Mouse (Mus musculus) testis, postnatal 10 days (tissue): ENCODE results near the gene Jpt2.
"Not testable (repeated sequence)": the region's sequence is repeated elsewhere in the genome, so short reads cannot be mapped to it uniquely, and the experiment has no call there.

Source experiments
- DNase-seq: peaks from one replicate; pipeline ENCODE4 v3.0.0; 2021; ENCODE audit warnings: low spot score

Jpt2 gene

DNA sequence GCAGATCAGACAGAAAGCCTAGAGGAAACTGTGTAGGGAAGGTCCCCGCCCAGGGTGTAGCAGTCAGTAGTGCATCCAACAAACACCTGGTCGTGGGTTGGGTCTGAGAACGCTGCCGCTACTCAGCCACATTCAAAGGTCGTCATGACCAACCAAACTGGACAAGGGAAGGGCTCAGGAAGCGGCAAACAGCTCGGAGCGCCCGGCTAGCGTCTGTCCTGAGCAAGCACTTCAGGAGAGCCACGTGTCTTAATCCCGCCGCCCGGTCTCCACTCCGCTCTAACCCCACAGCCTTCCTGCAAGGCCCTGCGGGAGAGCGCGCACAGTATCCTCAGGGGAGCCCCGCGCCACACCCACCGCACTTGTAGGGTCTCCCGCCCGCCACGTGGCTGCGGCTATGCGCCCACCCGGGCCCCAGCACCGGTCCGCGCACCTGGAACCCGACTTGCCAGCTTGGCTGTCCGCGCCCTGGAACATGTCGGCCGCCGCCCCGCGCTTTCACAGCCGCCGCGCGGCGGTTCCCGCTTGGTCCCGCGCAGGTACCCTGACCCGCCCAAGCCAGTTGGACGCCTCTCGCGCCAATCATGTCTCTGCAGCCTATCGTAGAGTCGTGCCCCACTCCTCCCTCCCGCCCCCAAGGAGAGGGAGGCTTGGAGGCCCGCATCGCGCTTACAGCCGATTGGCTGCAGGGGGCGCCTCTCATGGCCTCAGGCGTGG lies at the start of gene Jpt2:
Gene Jpt2 (minus strand): TSS at position 555 of the 717 bp plus-strand sequence.
- peak; percentile 98 for DNase-seq

- DNase-seq = no peak
Measured at GRCm38 (mm10) chr17:25007480-25007879, 47.0 kb upstream of the Jpt2 start.

GRCm38 (mm10) chr17:25005102-25005501 lies 44.6 kb upstream of the Jpt2 start:
- DNase-seq = no peak

DNA sequence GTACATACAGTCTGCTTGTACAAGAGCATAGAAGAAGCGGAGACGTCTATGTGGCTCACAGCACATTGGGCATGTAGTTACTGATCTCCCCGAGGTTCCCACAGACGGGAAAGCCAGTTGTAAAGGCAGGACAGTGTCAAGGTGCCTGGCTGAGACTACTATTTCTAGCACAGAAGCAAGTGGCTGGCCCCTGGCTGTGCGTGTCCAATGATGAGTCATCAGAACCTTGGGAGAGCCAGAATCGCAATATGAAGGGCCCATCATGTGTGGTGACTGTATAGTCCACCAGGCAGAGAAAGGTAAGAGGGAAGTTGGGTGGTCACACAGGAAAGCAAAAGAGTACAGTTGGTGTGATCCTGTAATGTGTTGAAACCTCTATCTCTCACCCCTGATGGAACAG lies 34.2 kb upstream of the Jpt2 start:
- no peak for DNase-seq

- no peak for DNase-seq
Measured at GRCm38 (mm10) chr17:24987221-24987620, 26.7 kb upstream of the Jpt2 start.

DNA sequence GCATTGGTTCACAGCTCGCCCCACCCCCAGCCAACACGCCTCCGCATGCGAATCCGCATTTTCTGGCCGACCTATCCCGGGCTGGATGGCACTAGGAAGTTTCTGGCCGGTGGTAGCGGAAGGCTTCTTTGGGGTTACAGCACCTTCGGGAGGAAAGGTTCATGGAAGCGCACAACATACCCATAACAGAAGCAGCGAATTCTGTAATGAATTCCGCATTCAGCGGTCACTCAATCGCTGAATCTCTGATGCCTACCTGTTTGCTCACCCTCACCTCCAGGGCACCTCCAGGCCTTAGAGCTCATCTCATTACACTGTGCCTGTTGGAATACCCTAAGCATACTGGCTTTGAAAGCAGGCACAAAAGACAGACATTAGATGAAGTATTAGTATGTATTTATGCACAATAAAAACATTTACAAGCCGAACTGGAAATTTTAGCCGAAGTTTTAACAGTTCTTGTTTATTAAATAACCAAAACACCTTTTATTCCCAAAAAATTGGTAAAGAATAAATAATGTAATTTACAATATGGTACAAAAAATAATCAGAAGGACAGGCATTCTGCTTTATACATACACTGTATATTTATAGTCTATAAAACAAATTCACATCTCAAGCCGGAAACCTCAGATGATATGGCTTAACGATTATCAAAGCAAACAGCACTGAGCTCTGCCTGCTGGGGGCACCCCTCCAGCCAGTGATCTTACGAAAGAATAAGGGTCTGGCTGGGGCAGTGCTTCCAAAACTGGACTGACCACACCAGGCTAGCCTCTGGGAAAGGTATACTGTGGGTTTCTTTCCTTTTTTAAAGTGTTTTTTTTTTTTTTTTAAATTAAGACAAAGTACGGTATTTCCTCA lies 595 bp upstream of the Jpt2 start:
- DNase-seq = no peak

DNA sequence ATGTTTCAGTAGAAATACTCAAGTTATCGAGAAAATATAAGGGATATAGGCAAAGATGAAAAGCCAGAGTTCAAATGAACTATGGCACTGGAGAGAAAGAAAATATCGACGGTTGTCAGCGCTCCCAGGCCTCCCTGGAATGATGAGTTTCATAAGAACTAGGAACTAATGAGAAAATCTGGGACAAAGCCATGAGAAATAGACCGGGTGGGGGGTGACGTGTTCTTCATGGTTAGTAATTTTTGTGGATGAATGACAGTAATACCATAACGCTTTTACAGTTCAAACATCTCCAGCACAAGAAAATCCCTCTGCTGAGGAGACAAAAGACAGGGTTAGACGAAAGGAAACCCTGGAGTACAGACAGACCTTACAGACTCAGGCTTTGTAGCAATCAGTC lies 1.1 kb downstream of the Jpt2 start:
- no peak for DNase-seq

- DNase-seq = no peak
Measured at GRCm38 (mm10) chr17:24953291-24953690, 7.2 kb downstream of the Jpt2 start.

- no peak for DNase-seq
Measured at GRCm38 (mm10) chr17:24950671-24951070, 9.8 kb downstream of the Jpt2 start.

GRCm38 (mm10) chr17:24948204-24948603 lies 12.3 kb downstream of the Jpt2 start:
- DNase-seq = no peak

GRCm38 (mm10) chr17:24943589-24943988 lies 16.9 kb downstream of the Jpt2 start:
- DNase-seq = not testable (repeated sequence)

DNA sequence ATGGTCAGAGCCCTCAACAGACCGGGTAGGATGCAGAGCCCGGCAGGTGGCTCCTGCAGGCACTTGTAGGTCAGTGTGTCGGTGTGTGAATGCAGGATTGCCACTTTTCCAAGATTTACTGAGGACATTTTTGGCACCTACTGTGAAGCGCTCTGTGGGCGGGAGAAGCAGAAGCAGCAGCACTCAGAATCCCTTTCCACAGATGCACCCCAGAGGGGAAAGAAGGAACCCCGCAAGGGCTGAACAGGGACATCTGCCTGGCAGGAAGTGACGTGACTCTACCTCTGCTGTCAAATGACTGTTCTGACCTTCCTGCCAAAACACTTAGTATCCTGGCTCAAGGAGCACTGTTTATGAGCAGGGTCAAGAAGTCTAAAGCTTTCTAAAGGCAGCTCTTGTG lies 17.5 kb downstream of the Jpt2 start:
- no peak for DNase-seq

DNA sequence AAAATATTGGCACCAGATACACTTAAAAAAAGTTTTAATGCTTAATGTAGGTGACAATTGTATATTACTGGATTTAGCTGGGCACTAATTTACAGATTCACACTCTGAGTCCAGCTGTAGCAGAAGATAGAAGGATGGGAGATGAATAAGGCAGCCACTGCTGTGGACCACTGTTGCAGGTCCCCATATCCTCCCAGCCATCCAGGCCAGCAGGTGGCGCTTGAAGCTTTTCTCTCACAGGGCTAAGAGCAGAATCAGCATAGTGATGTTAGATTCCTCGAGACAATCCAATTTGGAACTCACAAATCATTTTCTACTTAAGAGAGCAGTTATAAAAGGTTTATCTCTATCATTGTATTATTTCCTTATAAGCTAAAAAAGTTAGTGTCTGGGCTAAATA lies 18.0 kb downstream of the Jpt2 start:
- DNase-seq = peak; percentile 51

GRCm38 (mm10) chr17:24937266-24937665 lies 23.2 kb downstream of the Jpt2 start:
- no peak for DNase-seq

- DNase-seq = peak; percentile 96
Measured at GRCm38 (mm10) chr17:24936259-24937237, 23.9 kb downstream of the Jpt2 start, which contains the start of gene Mapk8ip3. Gene Mapk8ip3 (minus strand): TSS chr17:24936977.

DNA sequence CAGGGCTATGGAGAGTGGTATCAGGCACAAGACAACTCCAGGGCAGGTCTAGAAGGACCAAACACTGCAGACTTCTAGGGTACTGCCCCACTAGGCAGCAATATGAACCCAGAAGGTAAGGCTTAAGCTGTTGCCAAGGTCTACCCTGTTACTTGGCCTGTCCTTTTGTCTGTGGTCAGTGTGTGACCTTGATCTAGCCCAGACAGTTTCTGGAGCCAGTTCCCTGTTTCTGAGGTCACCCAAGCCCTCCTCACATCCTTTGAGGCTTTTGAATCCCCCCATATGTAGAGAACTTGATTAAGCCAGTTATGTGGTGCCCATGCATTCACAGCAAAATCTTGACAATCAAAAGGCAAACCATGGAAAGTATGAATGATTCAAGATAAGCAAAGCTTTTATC lies 24.8 kb downstream of the Jpt2 start:
- DNase-seq = no peak

DNA sequence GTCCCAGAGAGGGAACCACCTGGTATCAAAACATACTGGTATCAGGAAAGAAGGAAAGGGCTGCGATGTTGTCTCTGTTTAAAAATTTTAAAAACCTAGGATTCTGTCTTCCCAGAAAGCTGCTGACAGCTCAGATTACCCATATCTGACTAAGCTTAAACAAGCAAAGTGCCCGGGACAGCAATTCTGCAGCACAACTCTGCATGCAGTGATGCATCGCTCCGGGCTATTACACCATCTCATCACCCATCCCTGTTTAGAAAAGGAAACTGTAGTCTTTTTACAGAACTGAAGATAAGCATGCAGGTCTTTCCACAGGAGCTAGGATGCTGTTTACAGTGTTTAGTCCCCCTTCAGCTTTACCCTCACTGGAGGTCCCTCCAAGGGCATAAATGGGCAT lies 25.6 kb downstream of the Jpt2 start:
- no peak for DNase-seq

DNA sequence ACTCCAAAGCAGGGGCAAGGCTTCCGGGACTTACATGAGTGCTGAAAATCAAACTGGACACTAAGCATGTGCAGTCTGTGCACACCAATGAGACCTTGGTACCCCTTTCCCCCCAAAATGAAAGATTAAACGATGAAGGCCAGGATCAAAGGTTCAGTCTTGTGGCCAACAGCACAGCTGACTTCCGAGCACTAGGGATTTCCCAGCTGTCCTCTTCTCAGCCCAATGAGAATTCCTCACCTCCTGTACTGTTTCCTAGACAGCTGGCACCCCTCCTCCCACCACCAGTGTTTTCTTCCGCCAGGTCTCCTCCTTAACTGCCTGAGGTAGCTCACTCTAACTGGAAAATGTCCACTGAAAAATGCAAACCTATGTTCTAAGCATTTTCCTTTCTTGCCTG lies 27.3 kb downstream of the Jpt2 start:
- no peak for DNase-seq

GRCm38 (mm10) chr17:24932431-24932830 lies 28.1 kb downstream of the Jpt2 start:
- no peak for DNase-seq

DNA sequence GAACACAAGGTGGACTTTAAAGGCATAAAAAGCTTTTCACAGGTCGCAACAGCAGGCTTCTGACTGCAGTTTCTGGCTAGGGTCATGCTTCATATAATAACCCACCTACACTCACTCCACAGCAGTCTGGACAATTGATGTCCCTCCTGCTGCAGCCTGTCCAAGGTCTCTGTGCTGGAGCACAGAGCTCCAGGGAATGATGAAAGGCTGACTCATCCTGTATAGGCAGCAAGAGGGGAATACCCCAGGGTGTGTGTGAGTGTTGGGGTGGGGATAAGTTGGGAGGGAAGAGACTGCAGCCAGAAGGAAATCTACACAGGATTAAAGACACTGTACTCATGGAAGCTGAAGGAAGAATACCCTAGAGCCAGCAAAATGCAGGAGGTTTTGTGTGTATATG lies 31.0 kb downstream of the Jpt2 start:
- no peak for DNase-seq

DNA sequence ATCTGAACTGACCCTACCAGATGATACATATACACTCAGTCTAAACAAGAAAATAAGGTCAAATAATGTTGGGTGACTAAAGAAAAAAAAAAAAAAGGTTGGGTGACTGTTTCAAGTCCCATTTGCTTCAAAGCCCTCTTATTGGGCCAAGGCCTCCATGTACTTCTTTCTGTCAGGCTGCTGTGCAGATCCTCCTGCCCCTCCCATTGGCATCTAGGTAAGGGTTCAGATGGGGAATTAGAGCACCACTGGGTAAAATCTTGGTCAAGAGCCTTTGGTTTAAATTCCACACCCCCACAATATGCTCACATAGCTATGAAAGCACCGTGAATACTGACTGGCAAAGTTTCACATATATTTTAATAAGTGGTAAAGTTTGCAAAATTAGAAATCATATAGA lies 37.2 kb downstream of the Jpt2 start:
- DNase-seq = no peak

- DNase-seq = no peak
Measured at GRCm38 (mm10) chr17:24913984-24914383, 46.5 kb downstream of the Jpt2 start.
